Mouse (Mus musculus) hindbrain, embryonic 13.5 days (tissue): Measurements from ENCODE around the gene Tex11. TPM values are rescaled to one million over a fixed set of nuclear protein-coding genes. Genes with fewer than 3 reads are reported as not detected.

Experiments used
- ATAC-seq: fragments of 200-750 bp; cut with Nextera tagmentation; 2 replicates; pipeline ENCODE4 v1.8.0; 2017; ENCODE audit warnings: moderate TSS enrichment; ENCODE audit not compliant: low FRiP score
- H3K27ac ChIP-seq: fragments of 300-500 bp; sonication (generic); 2 replicates; pipeline ENCODE4 v1.5.1; 2015; ENCODE audit warnings: inconsistent platforms, mild to moderate bottlenecking, moderate library complexity
- H3K27me3 ChIP-seq: fragments of 300-500 bp; sonication (generic); 2 replicates; pipeline ENCODE4 v1.6.1; 2015; ENCODE audit warnings: mild to moderate bottlenecking, inconsistent platforms
- H3K36me3 ChIP-seq: fragments of 300-500 bp; sonication (generic); 2 replicates; pipeline ENCODE4 v1.6.1; 2015; ENCODE audit warnings: mild to moderate bottlenecking, inconsistent platforms
- H3K4me1 ChIP-seq: fragments of 300-500 bp; sonication (generic); replicated peaks from 2 replicates; pipeline ENCODE4 v1.6.1; 2015; ENCODE audit warnings: inconsistent platforms
- H3K4me2 ChIP-seq: fragments of 300-500 bp; sonication (generic); 2 replicates; pipeline ENCODE4 v1.6.1; 2015; ENCODE audit warnings: inconsistent platforms, mild to moderate bottlenecking, moderate library complexity
- H3K4me3 ChIP-seq: fragments of 300-500 bp; sonication (generic); 2 replicates; pipeline ENCODE4 v1.5.1; 2015; ENCODE audit warnings: mild to moderate bottlenecking, inconsistent platforms
- H3K9ac ChIP-seq: fragments of 300-500 bp; sonication (generic); 2 replicates; pipeline ENCODE4 v1.6.1; 2015; ENCODE audit warnings: mild to moderate bottlenecking, inconsistent platforms
- H3K9me3 ChIP-seq: fragments of 300-500 bp; sonication (generic); 2 replicates; pipeline ENCODE4 v1.6.1; 2016; ENCODE audit warnings: inconsistent platforms
- WGBS: fragments of 180-500 bp; shearing (Covaris S2); methylation state at CpG from one replicate; pipeline ENCODE4 v1.1.7; 2015; 5-methylcytosine and 5-hydroxymethylcytosine counted together
- polyA plus RNA-seq: library from polyadenylated mRNA; unstranded; fragments of >200 nt; fragmentation: Nextera tagmentation; extraction: Ambion mirVana; gene quantifications from 2 replicates; pipeline ENCODE4 v1.2.1, GENCODE M21; 2015

The Tex11 gene
- polyA plus RNA-seq, 1 experiment from 2014 or later: 0.06 TPM

DNA sequence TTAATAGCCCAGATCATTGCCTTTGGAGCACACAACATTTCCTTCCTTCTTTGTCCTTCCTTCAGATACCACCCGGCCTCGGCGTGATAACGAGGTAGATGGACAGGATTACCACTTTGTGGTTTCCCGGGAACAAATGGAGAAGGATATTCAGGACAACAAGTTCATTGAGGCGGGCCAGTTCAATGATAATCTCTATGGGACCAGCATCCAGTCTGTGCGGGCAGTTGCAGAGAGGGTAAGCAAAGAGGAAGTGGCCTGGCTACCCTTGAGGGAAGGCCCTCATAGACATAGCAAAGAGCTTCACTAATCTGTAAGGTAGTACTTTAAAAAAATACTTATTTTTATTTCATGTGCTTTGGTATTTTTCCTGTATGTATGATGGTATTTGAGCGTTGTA is 245.3 kb downstream of the Tex11 start:
- Histone ChIP-seq H3K27me3 (no peaks in the 10 kb centered on the region), H3K4me1 (no peaks in the 10 kb centered on the region), H3K9me3 (no peaks in the 10 kb centered on the region), H3K36me3 (peaks cover 72% of the 10 kb centered on the region), H3K4me2 (no peak overlapping the region), H3K9ac (no peak overlapping the region), H3K27ac (no peak overlapping the region), H3K4me3 (no peak overlapping the region)
- WGBS: 94% methylated on average over 8 of the region's 8 CpGs
- no peak for ATAC-seq

DNA sequence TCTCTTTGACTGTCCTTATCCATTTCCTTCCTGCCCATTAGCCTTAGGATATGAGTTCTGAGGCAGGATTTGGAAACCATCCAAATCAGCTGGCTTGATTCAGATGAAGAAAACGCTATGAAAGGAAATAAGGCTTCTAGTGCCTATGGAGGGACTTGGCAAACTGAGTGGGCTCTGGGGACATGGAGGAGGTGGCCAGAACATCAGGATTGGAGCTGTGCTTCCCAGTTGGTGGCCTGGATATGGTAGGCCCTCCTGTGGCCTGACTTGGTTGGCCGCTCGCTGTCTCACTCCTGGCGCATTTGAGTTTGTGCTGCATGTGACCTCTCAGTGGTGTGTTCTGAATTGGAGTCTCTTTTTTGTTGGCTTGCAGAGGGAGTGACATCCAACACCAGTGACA is 248.3 kb downstream of the Tex11 start:
- Histone ChIP-seq H3K27me3 (no peaks in the 10 kb centered on the region), H3K9ac (no peak overlapping the region), H3K4me2 (no peak overlapping the region), H3K4me1 (no peaks in the 10 kb centered on the region), H3K9me3 (no peaks in the 10 kb centered on the region), H3K27ac (no peak overlapping the region), H3K4me3 (no peak overlapping the region), H3K36me3 (peaks cover 82% of the 10 kb centered on the region)
- no peak for ATAC-seq
- 89% methylated on average over 4 of the region's 4 CpGs for WGBS

DNA sequence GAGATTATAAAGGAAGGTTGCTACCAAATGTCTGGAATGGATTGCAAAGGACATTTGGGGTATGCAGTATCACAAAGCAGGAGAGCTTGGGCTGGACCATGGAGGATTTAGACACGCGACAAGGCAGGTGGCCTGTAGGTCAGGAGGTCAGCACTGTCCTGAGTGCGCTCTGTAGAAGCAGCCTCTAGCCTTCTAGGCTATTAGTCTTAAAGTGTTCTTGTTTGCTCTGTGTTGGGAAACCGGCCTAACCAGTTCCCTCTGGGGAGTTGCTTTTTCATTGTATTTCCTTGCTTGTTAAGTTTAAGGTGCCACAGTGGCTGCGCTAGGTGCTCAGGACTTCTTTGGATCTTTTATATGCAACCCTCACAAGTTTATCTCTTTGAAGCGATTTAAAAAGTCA is 257.4 kb downstream of the Tex11 start:
- Histone ChIP-seq H3K9ac (no peak overlapping the region), H3K4me2 (no peak overlapping the region), H3K27ac (no peak overlapping the region), H3K4me1 (no peaks in the 10 kb centered on the region), H3K4me3 (no peak overlapping the region), H3K9me3 (no peaks in the 10 kb centered on the region), H3K27me3 (no peaks in the 10 kb centered on the region), H3K36me3 (peaks cover 14% of the 10 kb centered on the region)
- ATAC-seq: no peak
- WGBS: 77% methylated on average over 6 of the region's 6 CpGs

DNA sequence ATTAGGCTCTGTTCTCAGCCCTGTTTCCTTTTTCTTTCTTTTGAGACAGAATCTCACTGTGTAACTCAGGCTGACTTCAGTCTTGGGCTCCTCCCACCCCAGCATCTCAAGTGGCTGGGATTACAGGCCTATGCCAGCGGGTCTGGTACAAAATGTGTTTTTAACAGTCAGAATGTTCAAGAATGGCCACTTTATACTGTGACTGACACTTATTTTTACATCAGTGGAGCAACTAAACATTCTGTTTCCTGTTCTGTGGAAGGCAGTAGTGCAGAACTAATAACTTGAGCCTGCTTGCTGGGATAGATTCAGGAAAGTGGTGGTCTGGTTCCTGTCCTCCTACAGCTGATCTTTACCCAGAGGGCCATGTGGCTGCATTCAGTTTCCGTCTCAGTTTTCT is 258.8 kb downstream of the Tex11 start:
- WGBS: 46% methylated on average over 2 of the region's 2 CpGs
- Histone ChIP-seq H3K4me3 (no peak overlapping the region), H3K4me2 (no peak overlapping the region), H3K36me3 (peaks cover 9% of the 10 kb centered on the region), H3K4me1 (0 out of 2 replicates have a peak, but pooled peaks cover 2% of the 10 kb centered on the region), H3K9me3 (no peaks in the 10 kb centered on the region), H3K27me3 (no peaks in the 10 kb centered on the region), H3K9ac (no peak overlapping the region), H3K27ac (no peak overlapping the region)
- no peak for ATAC-seq

DNA sequence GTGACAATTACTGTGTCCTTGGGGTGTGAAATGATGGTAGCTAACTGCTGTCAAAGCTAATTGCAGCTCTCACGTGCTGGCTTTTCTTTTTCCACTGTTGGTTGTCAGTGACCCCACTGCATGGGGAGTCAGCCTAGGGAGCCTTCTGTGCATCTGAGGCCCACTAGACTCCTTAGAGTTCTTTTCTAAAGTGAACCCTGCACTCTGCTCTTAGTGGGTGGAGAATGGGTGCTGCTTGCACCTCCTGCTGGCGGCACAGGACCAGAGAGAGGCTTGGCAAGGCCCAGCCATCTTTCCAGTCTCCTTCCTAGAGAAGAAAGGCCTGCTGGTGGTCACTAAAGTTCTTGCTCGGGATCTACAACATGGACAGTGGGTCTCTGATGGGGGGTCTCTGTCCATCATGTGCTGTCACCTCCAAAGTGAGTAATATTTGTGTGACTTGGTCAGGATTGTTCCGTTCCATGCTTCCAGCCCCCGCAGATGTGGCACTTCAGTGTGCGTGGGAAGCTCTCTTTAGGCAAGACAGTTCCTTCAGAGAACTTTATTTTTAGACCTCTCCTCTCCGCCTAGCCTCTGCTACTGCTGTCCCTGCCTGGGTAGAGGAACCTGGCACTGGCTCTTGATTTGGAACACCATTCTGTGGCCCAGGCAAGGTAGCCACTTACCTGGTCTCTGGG is 261.5 kb downstream of the Tex11 start:
- Histone ChIP-seq H3K4me3 (no peak overlapping the region), H3K9me3 (no peaks in the 10 kb centered on the region), H3K4me2 (no peak overlapping the region), H3K4me1 (peaks cover 11% of the 10 kb centered on the region; the same call in 1 of the 2 replicates), H3K9ac (no peak overlapping the region), H3K27me3 (no peaks in the 10 kb centered on the region), H3K36me3 (peaks cover 9% of the 10 kb centered on the region), H3K27ac (no peak overlapping the region)
- no peak for ATAC-seq
- WGBS: 76% methylated on average over 7 of the region's 7 CpGs

DNA sequence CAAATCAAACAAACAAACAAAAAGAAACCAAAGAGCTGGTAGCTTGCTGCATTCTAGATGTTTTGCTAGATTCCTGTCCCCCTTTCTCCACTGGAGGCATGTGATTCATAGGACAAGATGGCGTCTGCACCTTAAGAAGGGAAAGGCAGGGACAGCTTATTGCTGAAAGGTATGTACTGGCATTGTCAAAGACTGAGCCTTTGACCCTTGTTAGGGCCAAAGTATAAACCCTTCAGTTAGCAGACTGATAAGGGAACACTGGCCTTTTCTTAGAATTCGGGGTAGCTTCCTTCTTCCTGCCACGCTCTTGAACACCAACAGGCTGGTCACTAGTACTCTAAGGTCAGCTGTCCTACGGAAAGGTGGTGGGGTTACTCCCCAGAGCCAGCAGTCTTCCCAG is 262.1 kb downstream of the Tex11 start:
- Histone ChIP-seq H3K27ac (no peak overlapping the region), H3K36me3 (peaks cover 9% of the 10 kb centered on the region), H3K4me1 (peaks cover 11% of the 10 kb centered on the region; the same call in 1 of the 2 replicates), H3K27me3 (no peaks in the 10 kb centered on the region), H3K9ac (no peak overlapping the region), H3K4me3 (no peak overlapping the region), H3K4me2 (no peak overlapping the region), H3K9me3 (no peaks in the 10 kb centered on the region)
- no peak for ATAC-seq
- WGBS: 59% methylated on average over 4 of the region's 4 CpGs

GRCm38 (mm10) chrX:100796741-100797090 is 262.8 kb downstream of the Tex11 start:
- no peak for ATAC-seq
- Histone ChIP-seq H3K4me1 (peaks cover 11% of the 10 kb centered on the region; the same call in 1 of the 2 replicates), H3K27me3 (no peaks in the 10 kb centered on the region), H3K9me3 (no peaks in the 10 kb centered on the region), H3K4me2 (no peak overlapping the region), H3K9ac (no peak overlapping the region), H3K36me3 (peaks cover 9% of the 10 kb centered on the region), H3K27ac (no peak overlapping the region), H3K4me3 (no peak overlapping the region)
- 91% methylated on average over 3 of the region's 3 CpGs for WGBS

DNA sequence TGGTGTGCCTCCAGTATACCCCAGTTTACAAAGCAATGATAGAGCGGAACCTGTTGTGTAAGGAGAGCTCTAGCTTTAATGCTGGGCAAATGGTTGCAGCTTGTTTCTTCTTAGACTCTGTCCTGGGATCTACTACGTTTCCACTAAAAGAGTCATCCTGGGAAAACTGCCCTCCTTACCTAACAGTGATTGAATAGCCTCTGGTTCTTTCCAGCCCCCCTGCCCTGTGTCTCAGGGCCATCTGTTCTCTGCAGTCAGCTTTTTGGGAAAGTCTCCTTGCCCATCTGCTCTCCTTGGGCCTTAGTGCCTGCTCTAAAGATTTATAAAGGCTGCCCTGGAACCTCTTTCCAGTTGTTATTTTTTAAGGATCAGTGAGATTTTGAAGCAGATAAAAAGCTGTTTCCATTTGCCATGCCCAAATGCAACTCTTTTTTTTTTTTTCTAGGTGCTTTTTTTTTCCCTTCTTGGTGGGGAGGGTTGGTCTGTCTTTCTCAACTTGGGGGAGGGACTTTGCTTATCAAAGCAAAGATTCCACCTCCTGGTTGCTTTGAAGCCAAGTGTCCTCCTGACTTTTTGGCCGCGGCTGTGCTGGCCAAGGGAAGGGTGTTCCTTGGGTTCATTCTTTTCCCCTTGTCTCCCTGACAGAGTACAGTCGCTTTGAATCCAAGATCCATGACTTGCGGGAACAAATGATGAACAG is 263.3 kb downstream of the Tex11 start:
- H3K4me1 ChIP-seq: peaks cover 11% of the 10 kb centered on the region; the same call in 1 of the 2 replicates
- no peak for ATAC-seq
- WGBS: 72% methylated on average over 6 of the region's 6 CpGs
- H3K27ac ChIP-seq: no peak overlapping the region
- peaks cover 9% of the 10 kb centered on the region for H3K36me3 ChIP-seq
- no peak overlapping the region for H3K9ac ChIP-seq
- H3K27me3 ChIP-seq: no peaks in the 10 kb centered on the region
- H3K9me3 ChIP-seq: no peaks in the 10 kb centered on the region
- H3K4me2 ChIP-seq: no peak overlapping the region
- H3K4me3 ChIP-seq: no peak overlapping the region

GRCm38 (mm10) chrX:100789322-100789721 is 270.1 kb downstream of the Tex11 start:
- H3K27ac ChIP-seq: no peak overlapping the region
- no peak overlapping the region for H3K9ac ChIP-seq
- H3K4me1 ChIP-seq: no peaks in the 10 kb centered on the region; the same call in 1 of the 2 replicates
- no peaks in the 10 kb centered on the region for H3K9me3 ChIP-seq
- 87% methylated on average over 4 of the region's 4 CpGs for WGBS
- no peak overlapping the region for H3K4me3 ChIP-seq
- 0 out of 2 replicates have a peak, but pooled peaks cover 3% of the 10 kb centered on the region for H3K36me3 ChIP-seq
- no peak overlapping the region for H3K4me2 ChIP-seq
- ATAC-seq: no peak
- H3K27me3 ChIP-seq: no peaks in the 10 kb centered on the region

Other genes with a start within 250 kb of the Tex11 start
- 1.1 and 1.5 TPM in 2 replicates for gene Slc7a3, start 26.4 kb upstream of the Tex11 start, polyA plus RNA-seq
- 46.3 and 47.1 TPM in 2 replicates for gene Snx12, start 162.9 kb upstream of the Tex11 start, polyA plus RNA-seq
- gene Foxo4, start 194.9 kb upstream of the Tex11 start, polyA plus RNA-seq: 1.0 and 1.3 TPM in 2 replicates
- 0.27 TPM in 1 of 2 replicates, not detected in the other for gene Gm614, start 204.3 kb upstream of the Tex11 start, polyA plus RNA-seq
- 5.4 and 6.2 TPM in 2 replicates for gene Il2rg, start 208.6 kb upstream of the Tex11 start, polyA plus RNA-seq
- gene Gm20489, start 209.4 kb upstream of the Tex11 start, polyA plus RNA-seq: not detected in 2 replicates
- 26.6 and 28.6 TPM in 2 replicates for gene Med12, start 214.4 kb upstream of the Tex11 start, polyA plus RNA-seq
- 60.1 and 61.2 TPM in 2 replicates for gene Nlgn3, start 239.5 kb upstream of the Tex11 start, polyA plus RNA-seq